Mouse (Mus musculus) layer of hippocampus, postnatal 14 days (tissue): ENCODE data around the gene Gm21760. TPM values are rescaled to one million over a fixed set of nuclear protein-coding genes. Genes with fewer than 3 reads are reported as not detected.
"Not testable (repeated sequence)": the region's sequence is repeated elsewhere in the genome, so short reads cannot be mapped to it uniquely, and the experiment has no call there.

ENCODE experiments used
- DNase-seq, 2 experiments: peaks; one replicate each; pipeline ENCODE4 v3.0.0; 2021 to 2022; ENCODE audit warnings: low spot score in 2 of 2, mixed read lengths in 1 of 2
- long read RNA-seq, 2 experiments: library from polyadenylated mRNA; stranded (forward); transcript quantifications; one replicate each; pipeline ENCODE4 v2.0.0; 2021
- total RNA-seq, 2 experiments: library from RNA; stranded (reverse); gene quantifications; 2 replicates each; pipeline ENCODE4 v1.2.3; 2021

Gm21760 gene
- not detected for total RNA-seq
- long read RNA-seq, experiment 1, result 0 reads
- long read RNA-seq, experiment 2, result 0 reads

DNA sequence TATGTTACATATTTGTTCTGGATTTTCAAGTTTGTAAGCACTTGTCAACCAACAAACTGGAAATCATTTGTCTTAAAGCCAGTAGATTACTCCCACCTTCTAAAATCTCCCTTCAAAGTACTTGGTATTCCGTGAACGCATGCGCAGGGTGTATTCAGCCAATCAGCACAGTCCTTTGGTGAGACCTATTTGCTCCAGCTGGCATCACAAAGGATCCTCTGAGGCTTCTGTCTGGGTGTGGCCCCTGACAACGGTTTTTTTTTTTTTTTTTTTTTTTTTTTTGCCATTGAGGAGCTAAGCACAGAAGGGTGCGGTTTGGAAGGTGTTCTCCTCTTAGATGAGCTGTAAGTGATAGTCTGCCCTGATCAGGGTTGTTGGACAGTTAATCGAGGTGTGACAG is at the start of gene Gm21760:
Gene Gm21760, plus strand, starts transcription at position 301 of the 400 bp plus-strand sequence.
- DNase-seq, result not testable (repeated sequence)
